Comparison of ENCODE assay signal across 24 mouse cellular contexts in genomic region chr13:39898412-39898979, GRCm38 (mm10).
DNase-seq lines count a peak whose midpoint lies in the region; ATAC-seq and TF ChIP-seq lines count a peak whose summit lies in the region.
"Had no signal": no experiment of that assay in that cellular context is flagged by ENCODE, and none has a peak within 500 bp of the region (broad histone marks: within the 10 kb centered on the region; RNA-seq: fewer than 3 reads in every experiment).

No protein-coding gene starts in this region.

- no peaks in the 10 kb centered on the region for H3K27me3 ChIP-seq in embryonic facial prominence, embryonic 14.5 days (replicated peaks; ENCODE audit: control insufficient read depth, insufficient read depth, low read length)
- H3K27me3 ChIP-seq in embryonic facial prominence, embryonic 10.5 days (replicated peaks; ENCODE audit: low read depth, poor library complexity, severe bottlenecking): no peaks in the 10 kb centered on the region
- no peaks in the 10 kb centered on the region for H3K27me3 ChIP-seq in lung, embryonic 14.5 days (ENCODE audit: insufficient read depth, low read length)
- no peaks in the 10 kb centered on the region for H3K27me3 ChIP-seq in lung, embryonic 16.5 days (ENCODE audit: control insufficient read depth, insufficient read depth, low read depth, low read length)
- H3K27me3 ChIP-seq: embryonic facial prominence, embryonic 12.5 days; embryonic facial prominence, embryonic 15.5 days; forebrain, embryonic 12.5 days had no signal

- H3K9ac ChIP-seq in embryonic facial prominence, embryonic 14.5 days (ENCODE audit: low read depth, low read length): no peak overlapping the region
- no peak overlapping the region for H3K9ac ChIP-seq in lung, embryonic 14.5 days
- H3K9ac ChIP-seq in lung, embryonic 16.5 days (ENCODE audit: low read length): no peak overlapping the region
- H3K9ac ChIP-seq: embryonic facial prominence, embryonic 12.5 days; embryonic facial prominence, embryonic 15.5 days; forebrain, embryonic 12.5 days had no signal

- no peaks in the 10 kb centered on the region for H3K36me3 ChIP-seq in embryonic facial prominence, embryonic 14.5 days (ENCODE audit: control insufficient read depth, insufficient read depth, low read length)
- no peaks in the 10 kb centered on the region for H3K36me3 ChIP-seq in embryonic facial prominence, embryonic 10.5 days (replicated peaks)
- H3K36me3 ChIP-seq in lung, embryonic 14.5 days (ENCODE audit: insufficient read depth): no peaks in the 10 kb centered on the region
- no peaks in the 10 kb centered on the region for H3K36me3 ChIP-seq in lung, embryonic 16.5 days (ENCODE audit: control insufficient read depth, insufficient read depth, low read length)
- H3K36me3 ChIP-seq: embryonic facial prominence, embryonic 12.5 days; embryonic facial prominence, embryonic 15.5 days; forebrain, embryonic 10.5 days; forebrain, embryonic 12.5 days had no signal

- no peak overlapping the region for H3K4me3 ChIP-seq in embryonic facial prominence, embryonic 14.5 days (ENCODE audit: low read depth, low read length)
- H3K4me3 ChIP-seq in embryonic facial prominence, embryonic 10.5 days: no peak overlapping the region
- no peak overlapping the region for H3K4me3 ChIP-seq in lung, embryonic 14.5 days (ENCODE audit: low read depth, low read length)
- no peak overlapping the region for H3K4me3 ChIP-seq in lung, embryonic 16.5 days (ENCODE audit: low read length)
- H3K4me3 ChIP-seq: embryonic facial prominence, embryonic 12.5 days; embryonic facial prominence, embryonic 15.5 days; erythroblast, embryonic 14.5 days; forebrain, embryonic 10.5 days; forebrain, embryonic 12.5 days had no signal

- H3K4me1 ChIP-seq in embryonic facial prominence, embryonic 14.5 days (ENCODE audit: control insufficient read depth, insufficient read depth, low read length): no peaks in the 10 kb centered on the region
- H3K4me1 ChIP-seq in embryonic facial prominence, embryonic 10.5 days: peaks cover 3% of the 10 kb centered on the region; the same call in 1 of the 2 replicates
- no peaks in the 10 kb centered on the region for H3K4me1 ChIP-seq in lung, embryonic 14.5 days (ENCODE audit: insufficient read depth)
- peaks cover 6% of the 10 kb centered on the region for H3K4me1 ChIP-seq in lung, embryonic 16.5 days (replicated peaks; ENCODE audit: control insufficient read depth, insufficient read depth, low read length)
- H3K4me1 ChIP-seq: embryonic facial prominence, embryonic 12.5 days; embryonic facial prominence, embryonic 15.5 days had no signal

- peak; percentile 35 for DNase-seq in embryonic facial prominence, embryonic 14.5 days (ENCODE audit: low spot score)
- no peak for DNase-seq in embryonic facial prominence, embryonic 10.5 days (ENCODE audit: low spot score)
- peak; percentile 78 for DNase-seq in lung, embryonic 14.5 days
- DNase-seq in lung, postnatal 10 days: no peak
- no peak for DNase-seq in lung, postnatal 14 days
- peak; percentile 2 for DNase-seq in 3T3-L1 (ENCODE audit: low read depth, low spot score)
- DNase-seq: adrenal gland, adult 2 months; adrenal gland, postnatal 10 days; adrenal gland, postnatal 25 days; cerebellum, adult 11 months; cerebellum, adult 18-20 months; cerebellum, adult 8-10 months; cerebellum, adult 9-11 months; cerebellum, postnatal 14 days; cerebellum, postnatal 36 days; embryo, embryonic 11 days had no signal

- no peak overlapping the region for H3K27ac ChIP-seq in embryonic facial prominence, embryonic 14.5 days (replicated peaks; ENCODE audit: low read depth, low read length)
- no peak overlapping the region for H3K27ac ChIP-seq in embryonic facial prominence, embryonic 10.5 days (replicated peaks)
- peak overlapping the region; percentile 2; the same call in 1 of the 2 replicates for H3K27ac ChIP-seq in lung, embryonic 14.5 days (ENCODE audit: low read depth)
- H3K27ac ChIP-seq in lung, embryonic 16.5 days (ENCODE audit: low read length): peak overlapping the region; percentile 70
- H3K27ac ChIP-seq: embryonic facial prominence, embryonic 12.5 days; embryonic facial prominence, embryonic 15.5 days; forebrain, embryonic 10.5 days; forebrain, embryonic 12.5 days had no signal

- TF ChIP-seq CTCF in lung, embryonic 14.5 days (IDR thresholded peaks at IDR 0.05; ENCODE audit: low read depth): no peak

- 66% methylated on average over 5 of the region's 5 CpGs for WGBS in embryonic facial prominence, embryonic 14.5 days
- WGBS in embryonic facial prominence, embryonic 10.5 days: 85% methylated on average over 5 of the region's 5 CpGs
- 34% methylated on average over 5 of the region's 5 CpGs for WGBS in lung, embryonic 14.5 days
- WGBS in lung, embryonic 16.5 days: 41% methylated on average over 5 of the region's 5 CpGs

- H3K9me3 ChIP-seq in embryonic facial prominence, embryonic 14.5 days (ENCODE audit: control insufficient read depth, low read length): no peaks in the 10 kb centered on the region
- H3K9me3 ChIP-seq in embryonic facial prominence, embryonic 10.5 days: no peaks in the 10 kb centered on the region
- H3K9me3 ChIP-seq in lung, embryonic 14.5 days (ENCODE audit: low read depth, low read length): no peaks in the 10 kb centered on the region
- H3K9me3 ChIP-seq in lung, embryonic 16.5 days (ENCODE audit: control insufficient read depth, low read length): no peaks in the 10 kb centered on the region
- H3K9me3 ChIP-seq: embryonic facial prominence, embryonic 12.5 days; embryonic facial prominence, embryonic 15.5 days; forebrain, embryonic 10.5 days; forebrain, embryonic 12.5 days had no signal

- no peak for ATAC-seq in embryonic facial prominence, embryonic 14.5 days (ENCODE audit: low read depth)
- peak; percentile 80; the same call in 1 of the 2 replicates for ATAC-seq in lung, embryonic 14.5 days (ENCODE audit: insufficient read depth)
- ATAC-seq in lung, embryonic 16.5 days (ENCODE audit: low read depth): peak; percentile 86
- ATAC-seq: forebrain, embryonic 14.5 days; forebrain, embryonic 16.5 days had no signal

- H3K4me2 ChIP-seq in embryonic facial prominence, embryonic 14.5 days (ENCODE audit: low read depth, low read length): no peak overlapping the region
- no peak overlapping the region for H3K4me2 ChIP-seq in lung, embryonic 14.5 days
- no peak overlapping the region for H3K4me2 ChIP-seq in lung, embryonic 16.5 days (ENCODE audit: low read depth, low read length)
- H3K4me2 ChIP-seq: embryonic facial prominence, embryonic 12.5 days; embryonic facial prominence, embryonic 15.5 days; forebrain, embryonic 12.5 days had no signal

Comparison
In these comparisons a context has a peak if more than half of its experiments do, and no peak if none do; other contexts are left out.
1. DNase-seq: peak in embryonic facial prominence, embryonic 14.5 days (single experiment), lung, embryonic 14.5 days (single experiment) and 3T3-L1 (single experiment); none in embryonic facial prominence, embryonic 10.5 days (single experiment), lung, postnatal 10 days (single experiment) and lung, postnatal 14 days (single experiment).
2. H3K27ac ChIP-seq: peak in lung, embryonic 14.5 days (single experiment) and lung, embryonic 16.5 days (single experiment); none in embryonic facial prominence, embryonic 14.5 days (single experiment) and embryonic facial prominence, embryonic 10.5 days (single experiment).